Mouse (Mus musculus): ENCODE data around the gene 2310022B05Rik.

GRCm38 (mm10) chr8:124634411-124635246, 28.5 kb downstream of the 2310022B05Rik start:
- TF ChIP-seq POLR2A (IDR thresholded peaks at IDR 0.05; ENCODE audit: insufficient read depth, low read length) (no peak), EP300 (IDR thresholded peaks at IDR 0.05; ENCODE audit: insufficient read depth, low read depth, low read length) (no peak)

Data from ES-Bruce4 (cell line).